16 mouse cellular contexts compared by ENCODE assay signal in genomic region chrX:94030081-94030480, GRCm38 (mm10).
"Had no signal": no experiment of that assay in that cellular context is flagged by ENCODE, and none has a peak within 500 bp of the region (broad histone marks: within the 10 kb centered on the region; RNA-seq: fewer than 3 reads in every experiment).

No protein-coding gene starts in this region.

- DNase-seq: heart, postnatal 10 days; heart, postnatal 14 days; heart, postnatal 36 days; heart, postnatal 4 days; kidney, adult 11 months; kidney, adult 18-20 months; kidney, adult 2 months; kidney, adult 8-10 months; kidney, adult 9 months; kidney, postnatal 10 days; kidney, postnatal 14 days; kidney, postnatal 25 days; kidney, postnatal 36 days; kidney, postnatal 4 days; layer of hippocampus, adult 9-11 months; layer of hippocampus, postnatal 36 days had no signal
